Mouse (Mus musculus) lung, adult 2 months (tissue): Measurements from ENCODE around the gene Wdr61. TPM values are rescaled to one million over a fixed set of nuclear protein-coding genes. Genes with fewer than 3 reads are reported as not detected.
A peak's percentile ranks its signal among the peaks of the same experiment; 100 is the strongest.

Experiments
- DNase-seq: peaks from one replicate; pipeline ENCODE4 v3.0.0; 2022
- H3K4me1 ChIP-seq: fragments of 200-500 bp; 2 replicates; pipeline ENCODE4 v1.6.1; 2011; ENCODE audit warnings: low read length; ENCODE audit not compliant: control insufficient read depth, insufficient read depth
- H3K4me3 ChIP-seq: fragments of 200-500 bp; replicated peaks from 2 replicates; pipeline ENCODE3; 2011; ENCODE audit warnings: low read depth, mild to moderate bottlenecking, control low read depth, low read length; ENCODE audit errors: extremely low read depth
- CTCF ChIP-seq: fragments of 200-500 bp; IDR thresholded peaks from 2 replicates; pipeline ENCODE4 v1.5.1; 2011; ENCODE audit warnings: mild to moderate bottlenecking, low read length, control low read depth; ENCODE audit not compliant: insufficient read depth
- POLR2A ChIP-seq: fragments of 200-500 bp; IDR thresholded peaks from 2 replicates; pipeline ENCODE4 v1.6.1; 2011; ENCODE audit warnings: low read depth, mild to moderate bottlenecking, control low read depth, low read length, borderline replicate concordance; ENCODE audit errors: extremely low read depth
- WGBS: fragments of 180-500 bp; shearing (Covaris S2); methylation state at CpG from one replicate; pipeline ENCODE4 v1.1.7; 2018; 5-methylcytosine and 5-hydroxymethylcytosine counted together
- polyA plus RNA-seq: library from polyadenylated mRNA; depleted of rRNA; stranded (reverse); fragments of >200 nt; gene quantifications from 2 replicates; pipeline ENCODE4 v1.2.3, GENCODE M21; 2012

Wdr61 gene
- polyA plus RNA-seq, 1 experiment = 32.1 TPM

GRCm38 (mm10) chr9:54734639-54735252 lies 427 bp upstream of the Wdr61 start:
- Histone ChIP-seq H3K4me3 (peak overlapping the region; percentile 18), H3K4me1 (peaks cover 10% of the 10 kb centered on the region)
- no peak for TF ChIP-seq POLR2A
- TF ChIP-seq CTCF = no peak
- DNase-seq = no peak
- 21% methylated on average over 11 of the region's 11 CpGs for WGBS

- peaks cover 10% of the 10 kb centered on the region for H3K4me1 ChIP-seq
- DNase-seq = no peak
- H3K4me3 ChIP-seq = no peak overlapping the region
- 94% methylated on average over 2 of the region's 2 CpGs for WGBS
- TF ChIP-seq POLR2A (no peak), CTCF (no peak)
Measured at GRCm38 (mm10) chr9:54732122-54732521, 2.2 kb downstream of the Wdr61 start.

GRCm38 (mm10) chr9:54726315-54726714 lies 8.0 kb downstream of the Wdr61 start:
- WGBS = 84% methylated on average over 5 of the region's 5 CpGs
- no peak for DNase-seq
- TF ChIP-seq POLR2A = no peak
- TF ChIP-seq CTCF = no peak
- no peak overlapping the region for H3K4me3 ChIP-seq
- no peaks in the 10 kb centered on the region for H3K4me1 ChIP-seq

- no peak for DNase-seq
- TF ChIP-seq CTCF (no peak), POLR2A (no peak)
- 89% methylated on average over 4 of the region's 4 CpGs for WGBS
- H3K4me3 ChIP-seq = no peak overlapping the region
- H3K4me1 ChIP-seq = no peaks in the 10 kb centered on the region
Measured at GRCm38 (mm10) chr9:54722596-54722995, 11.7 kb downstream of the Wdr61 start.

- no peak for TF ChIP-seq CTCF
- TF ChIP-seq POLR2A = no peak
- WGBS = 86% methylated on average over 7 of the region's 7 CpGs
- no peak overlapping the region for H3K4me3 ChIP-seq
Measured at GRCm38 (mm10) chr9:54722156-54722555, 12.2 kb downstream of the Wdr61 start.

GRCm38 (mm10) chr9:54717527-54717926 lies 16.8 kb downstream of the Wdr61 start:
- WGBS = 67% methylated on average over 3 of the region's 3 CpGs
- TF ChIP-seq POLR2A (no peak), CTCF (no peak)

More at GRCm38 (mm10) chr9:54722156-54722555, 12.2 kb downstream of the Wdr61 start:
- no peaks in the 10 kb centered on the region for H3K4me1 ChIP-seq
- no peak for DNase-seq

GRCm38 (mm10) chr9:54715776-54716175 lies 18.5 kb downstream of the Wdr61 start:
- no peak overlapping the region for H3K4me3 ChIP-seq
- TF ChIP-seq POLR2A (no peak), CTCF (no peak)
- H3K4me1 ChIP-seq = no peaks in the 10 kb centered on the region
- 92% methylated on average over 3 of the region's 3 CpGs for WGBS
- DNase-seq = no peak

More at GRCm38 (mm10) chr9:54717527-54717926, 16.8 kb downstream of the Wdr61 start:
- H3K4me1 ChIP-seq = no peaks in the 10 kb centered on the region
- peak; percentile 39 for DNase-seq
- H3K4me3 ChIP-seq = no peak overlapping the region

GRCm38 (mm10) chr9:54708085-54708484 lies 26.2 kb downstream of the Wdr61 start:
- Histone ChIP-seq H3K4me3 (no peak overlapping the region), H3K4me1 (no peaks in the 10 kb centered on the region; the same call in 1 of the 2 replicates)
- no peak for TF ChIP-seq CTCF
- TF ChIP-seq POLR2A = no peak
- DNase-seq = no peak
- WGBS = 75% methylated on average over 5 of the region's 5 CpGs

GRCm38 (mm10) chr9:54707288-54707999 lies 26.9 kb downstream of the Wdr61 start:
- Histone ChIP-seq H3K4me1 (peaks cover 4% of the 10 kb centered on the region; the same call in 1 of the 2 replicates), H3K4me3 (no peak overlapping the region)
- TF ChIP-seq CTCF (no peak), POLR2A (no peak)
- no peak for DNase-seq
- WGBS = 68% methylated on average over 8 of the region's 8 CpGs

GRCm38 (mm10) chr9:54705561-54705960 lies 28.8 kb downstream of the Wdr61 start:
- no peak overlapping the region for H3K4me3 ChIP-seq
- WGBS = 37% methylated on average over 1 of the region's 1 CpGs
- no peak for TF ChIP-seq CTCF
- TF ChIP-seq POLR2A = no peak
- no peak for DNase-seq
- H3K4me1 ChIP-seq = peaks cover 7% of the 10 kb centered on the region; the same call in 1 of the 2 replicates
